In genomic region chr6:29702126-29702525, GRCm38 (mm10) we compare ENCODE assay signal across 24 mouse cellular contexts. TPM values are rescaled to one million over a fixed set of nuclear protein-coding genes. Genes with fewer than 3 reads are reported as not detected.
DNase-seq lines count a peak whose midpoint lies in the region; ATAC-seq and TF ChIP-seq lines count a peak whose summit lies in the region.
"Had no signal": no experiment of that assay in that cellular context is flagged by ENCODE, and none has a peak within 500 bp of the region (broad histone marks: within the 10 kb centered on the region; RNA-seq: fewer than 3 reads in every experiment).

No protein-coding gene starts in this region.

- H3K36me3 ChIP-seq in heart, embryonic 13.5 days: no peaks in the 10 kb centered on the region
- peaks cover 68% of the 10 kb centered on the region for H3K36me3 ChIP-seq in liver, embryonic 15.5 days (replicated peaks)
- H3K36me3 ChIP-seq in kidney, embryonic 16.5 days (ENCODE audit: insufficient read depth, low read length): no peaks in the 10 kb centered on the region
- no peaks in the 10 kb centered on the region for H3K36me3 ChIP-seq in kidney, adult 2 months (ENCODE audit: control insufficient read depth, insufficient read depth, low read length)
- H3K36me3 ChIP-seq: embryonic facial prominence, embryonic 12.5 days; hindbrain, embryonic 12.5 days; limb, embryonic 10.5 days; midbrain, embryonic 10.5 days; stomach, embryonic 15.5 days had no signal

- H3K27ac ChIP-seq in heart, embryonic 13.5 days (replicated peaks): 0 out of 2 replicates have a peak overlapping the region, but pooled peaks have one; percentile 2
- peak overlapping the region; percentile 99 for H3K27ac ChIP-seq in liver, embryonic 15.5 days (replicated peaks)
- H3K27ac ChIP-seq in kidney, embryonic 16.5 days (ENCODE audit: low read length): no peak overlapping the region
- no peak overlapping the region for H3K27ac ChIP-seq in kidney, adult 2 months (ENCODE audit: insufficient read depth, low read depth, low read length)
- H3K27ac ChIP-seq: embryonic facial prominence, embryonic 12.5 days; gastrocnemius, adult 2 months; hindbrain, embryonic 12.5 days; stomach, embryonic 15.5 days had no signal

- WGBS in heart, embryonic 13.5 days: 76% methylated on average over 3 of the region's 3 CpGs
- 35% methylated on average over 3 of the region's 3 CpGs for WGBS in liver, embryonic 15.5 days (ENCODE audit: insufficient replicate concordance)
- 84% methylated on average over 3 of the region's 3 CpGs for WGBS in kidney, embryonic 16.5 days
- WGBS in kidney, adult 2 months: 83% methylated on average over 3 of the region's 3 CpGs

- peaks cover 8% of the 10 kb centered on the region; the same call in 1 of the 2 replicates for H3K4me1 ChIP-seq in heart, embryonic 13.5 days
- peaks cover 90% of the 10 kb centered on the region for H3K4me1 ChIP-seq in liver, embryonic 15.5 days (replicated peaks)
- H3K4me1 ChIP-seq in kidney, embryonic 16.5 days (ENCODE audit: insufficient read depth, low read length): 0 out of 2 replicates have a peak, but pooled peaks cover 5% of the 10 kb centered on the region
- peaks cover 6% of the 10 kb centered on the region; the same call in 1 of the 2 replicates for H3K4me1 ChIP-seq in kidney, adult 2 months (ENCODE audit: control insufficient read depth, insufficient read depth, low read length)
- H3K4me1 ChIP-seq: stomach, embryonic 15.5 days had no signal

- no peak for TF ChIP-seq CTCF in kidney, adult 2 months (conservative IDR thresholded peaks at IDR 0.05; ENCODE audit: insufficient read depth, insufficient read length, low read depth, low read length)

- no peak for ATAC-seq in heart, embryonic 13.5 days (ENCODE audit: extremely low read depth, insufficient number of reproducible peaks, low FRiP score, low TSS enrichment)
- no peak for ATAC-seq in liver, embryonic 15.5 days (ENCODE audit: insufficient read depth)
- no peak for ATAC-seq in kidney, embryonic 16.5 days (ENCODE audit: low FRiP score, low TSS enrichment)
- ATAC-seq: forebrain, postnatal 0 days; inflammation-experienced regulatory T-cells, adult 6 months; Patski had no signal

- H3K4me2 ChIP-seq in heart, embryonic 13.5 days: peak overlapping the region; percentile 49
- peak overlapping the region; percentile 75 for H3K4me2 ChIP-seq in liver, embryonic 15.5 days
- no peak overlapping the region for H3K4me2 ChIP-seq in kidney, embryonic 16.5 days (replicated peaks; ENCODE audit: low read depth, low read length)
- H3K4me2 ChIP-seq: embryonic facial prominence, embryonic 12.5 days; hindbrain, embryonic 12.5 days; stomach, embryonic 15.5 days had no signal

- no peak overlapping the region for H3K9ac ChIP-seq in heart, embryonic 13.5 days
- H3K9ac ChIP-seq in liver, embryonic 15.5 days: peak overlapping the region; percentile 72
- H3K9ac ChIP-seq in kidney, embryonic 16.5 days (replicated peaks; ENCODE audit: low read length): no peak overlapping the region
- H3K9ac ChIP-seq: embryonic facial prominence, embryonic 12.5 days; forebrain, postnatal 0 days; hindbrain, embryonic 12.5 days; stomach, embryonic 15.5 days had no signal

- H3K9me3 ChIP-seq in heart, embryonic 13.5 days: no peaks in the 10 kb centered on the region
- H3K9me3 ChIP-seq in liver, embryonic 15.5 days (replicated peaks): no peaks in the 10 kb centered on the region
- no peaks in the 10 kb centered on the region for H3K9me3 ChIP-seq in kidney, embryonic 16.5 days (ENCODE audit: low read length)
- H3K9me3 ChIP-seq: embryonic facial prominence, embryonic 12.5 days; hindbrain, embryonic 12.5 days; limb, embryonic 10.5 days; midbrain, embryonic 10.5 days; stomach, embryonic 15.5 days had no signal

- no peak overlapping the region for H3K4me3 ChIP-seq in heart, embryonic 13.5 days
- H3K4me3 ChIP-seq in liver, embryonic 15.5 days (replicated peaks): peak overlapping the region; percentile 50
- H3K4me3 ChIP-seq in kidney, embryonic 16.5 days (ENCODE audit: low read length): no peak overlapping the region
- H3K4me3 ChIP-seq in kidney, adult 2 months (ENCODE audit: insufficient read depth, low read depth, low read length): no peak overlapping the region
- H3K4me3 ChIP-seq: embryonic facial prominence, embryonic 12.5 days; gastrocnemius, adult 2 months; hindbrain, embryonic 12.5 days; limb, embryonic 10.5 days; midbrain, embryonic 10.5 days; stomach, embryonic 15.5 days had no signal

- 0 out of 2 replicates have a peak, but pooled peaks cover 6% of the 10 kb centered on the region for H3K27me3 ChIP-seq in heart, embryonic 13.5 days (replicated peaks)
- H3K27me3 ChIP-seq in liver, embryonic 15.5 days: no peaks in the 10 kb centered on the region
- H3K27me3 ChIP-seq in kidney, embryonic 16.5 days (ENCODE audit: insufficient read depth, low read length): no peaks in the 10 kb centered on the region
- H3K27me3 ChIP-seq in kidney, adult 2 months (replicated peaks; ENCODE audit: control insufficient read depth, insufficient read depth, low read length): no peaks in the 10 kb centered on the region
- H3K27me3 ChIP-seq: embryonic facial prominence, embryonic 12.5 days; Patski; stomach, embryonic 15.5 days had no signal

- DNase-seq in heart, adult 18-20 months: no peak
- peak; percentile 36 for DNase-seq in c-Kit-negative CD71-positive TER-119-positive erythroid progenitor cells, embryonic 14.5 days (ENCODE audit: low read depth, low spot score)
- DNase-seq in adrenal gland, postnatal 36 days: no peak
- no peak for DNase-seq in kidney, adult 2 months
- DNase-seq: adrenal gland, postnatal 25 days; cerebellum, adult 9-10 months; forebrain, postnatal 0 days; gastrocnemius, adult 2 months; kidney, postnatal 4 days; layer of hippocampus, adult 9-11 months; lung, adult 18-20 months; thymus, adult 18-20 months; thymus, postnatal 4 days had no signal

- no peak for TF ChIP-seq POLR2A in kidney, adult 2 months (IDR thresholded peaks at IDR 0.05; ENCODE audit: low read depth, low read length)

RNA-seq across cellular contexts. Expression of gene Tspan33, which starts 8.1 kb away (rescaled TPM):
- 5.8 and 9.4 TPM in 2 replicates for polyA plus RNA-seq in heart, embryonic 13.5 days (2015; fragmentation: Nextera tagmentation; extraction: Ambion mirVana)
- 1 to 10 TPM; 2.3 to 3.4 TPM for total RNA-seq in heart, adult 18-20 months (2021)
- 184 and 205 TPM in 2 replicates for polyA plus RNA-seq in liver, embryonic 15.5 days (2015; fragmentation: Nextera tagmentation; extraction: Ambion mirVana)
- polyA plus RNA-seq in kidney, embryonic 16.5 days (2015; fragmentation: Nextera tagmentation; extraction: Ambion mirVana): 11.7 and 18.5 TPM in 2 replicates
- total RNA-seq in adrenal gland, postnatal 36 days (2021): 1 to 10 TPM; 1.7 to 2.0 TPM
- 34.1 and 39.8 TPM in 2 replicates for polyA plus RNA-seq in kidney, adult 2 months (2012; rRNA removed)

RNA-seq across cellular contexts. Expression of gene Smo, which starts 33.2 kb away (rescaled TPM):
- 16.4 and 17.4 TPM in 2 replicates for polyA plus RNA-seq in heart, embryonic 13.5 days (2015; fragmentation: Nextera tagmentation; extraction: Ambion mirVana)
- 1 to 10 TPM; 6.5 to 6.9 TPM for total RNA-seq in heart, adult 18-20 months (2021)
- polyA plus RNA-seq in liver, embryonic 15.5 days (2015; fragmentation: Nextera tagmentation; extraction: Ambion mirVana): 3.2 and 3.6 TPM in 2 replicates
- polyA plus RNA-seq in kidney, embryonic 16.5 days (2015; fragmentation: Nextera tagmentation; extraction: Ambion mirVana): 42.9 and 50.2 TPM in 2 replicates
- total RNA-seq in adrenal gland, postnatal 36 days (2021): 10 to 100 TPM; 41.6 to 50.4 TPM
- polyA plus RNA-seq in kidney, adult 2 months (2012; rRNA removed): 53.4 and 59.5 TPM in 2 replicates
- total RNA-seq: neutrophil, adult 5-6 weeks had no signal
- polyA plus RNA-seq: inflammation-experienced regulatory T-cells, adult 6 months had no signal

Comparison
In these comparisons a context has a peak if more than half of its experiments do, and no peak if none do; other contexts are left out.
1. H3K27ac ChIP-seq: peak in heart, embryonic 13.5 days (single experiment) and liver, embryonic 15.5 days (single experiment); none in kidney, embryonic 16.5 days (single experiment) and kidney, adult 2 months (single experiment).